Mouse (Mus musculus): ENCODE data around the gene Olfr945.

DNA sequence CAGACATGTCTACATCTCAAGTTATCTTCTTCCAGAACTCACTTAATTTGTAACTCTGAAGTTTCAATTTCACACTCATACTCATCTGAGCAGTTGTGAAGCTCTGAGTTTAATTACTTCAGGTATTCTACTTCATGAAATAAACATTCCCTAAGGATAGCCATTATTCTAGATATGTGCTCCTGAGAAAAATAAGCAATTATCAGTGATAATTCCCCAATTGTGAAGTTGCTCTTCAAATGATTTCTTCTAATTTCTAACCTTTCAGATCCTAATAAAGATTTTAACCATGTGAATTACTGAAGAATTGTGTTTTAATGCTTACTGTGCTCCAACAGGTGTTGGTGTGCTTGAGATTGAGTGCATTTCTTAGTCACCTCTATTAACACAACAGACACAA lies 49.3 kb upstream of the Olfr945 start, which contains the start of gene Olfr948:
- TF ChIP-seq CTCF (IDR thresholded peaks at IDR 0.05; ENCODE audit: borderline replicate concordance, insufficient read depth, low read length) (no peak), POLR2A (IDR thresholded peaks at IDR 0.05; ENCODE audit: low read depth, low read length) (no peak)

All from embryonic fibroblast, embryonic 13.5 days (primary cell).